Mouse (Mus musculus): ENCODE results near the gene Ninl. TPM values are rescaled to one million over a fixed set of nuclear protein-coding genes. Genes with fewer than 3 reads are reported as not detected.
A peak's percentile ranks its signal among the peaks of the same experiment; 100 is the strongest.

The Ninl gene
- polyA plus RNA-seq, 1 experiment = 0.40 TPM

GRCm38 (mm10) chr2:150904936-150905450 is 134.2 kb downstream of the Ninl start, which contains the start of gene Gins1:
Gene Gins1, plus strand, starts transcription at chr2:150905400.
- DNase-seq = no peak
- Histone ChIP-seq H3K36me3 (ENCODE audit: control insufficient read depth, insufficient read depth, low read length) (no peaks in the 10 kb centered on the region), H3K27ac (ENCODE audit: control insufficient read depth, insufficient read depth, low read length) (peak within 1 kb of the TSS; percentile 61), H3K4me1 (replicated peaks; ENCODE audit: control insufficient read depth, insufficient read depth, low read length) (peaks cover 7% of the 10 kb centered on the region), H3K4me3 (ENCODE audit: control insufficient read depth, insufficient read depth, low read length) (peak within 1 kb of the TSS; percentile 83), H3K27me3 (ENCODE audit: control insufficient read depth, insufficient read depth, low read length) (no peaks in the 10 kb centered on the region)
- TF ChIP-seq POLR2A (IDR thresholded peaks at IDR 0.05; ENCODE audit: control insufficient read depth, extremely low read depth, insufficient read depth, low read length, poor library complexity) (no peak), CTCF (IDR thresholded peaks at IDR 0.05; ENCODE audit: borderline replicate concordance, control insufficient read depth, extremely low read depth, insufficient read depth, low read length, poor library complexity) (no peak)
- 40% methylated on average over 9 of the region's 9 CpGs for WGBS

- H3K4me3 ChIP-seq (ENCODE audit: control insufficient read depth, insufficient read depth, low read length) = peak within 1 kb of the TSS; percentile 83
- DNase-seq = peak; percentile 98
- H3K27me3 ChIP-seq (ENCODE audit: control insufficient read depth, insufficient read depth, low read length) = no peaks in the 10 kb centered on the region
- under 1% methylated on average over 72 of the region's 72 CpGs for WGBS
- H3K27ac ChIP-seq (ENCODE audit: control insufficient read depth, insufficient read depth, low read length) = peak within 1 kb of the TSS; percentile 61
- H3K36me3 ChIP-seq (ENCODE audit: control insufficient read depth, insufficient read depth, low read length) = no peaks in the 10 kb centered on the region
- TF ChIP-seq CTCF (IDR thresholded peaks at IDR 0.05; ENCODE audit: borderline replicate concordance, control insufficient read depth, extremely low read depth, insufficient read depth, low read length, poor library complexity) = no peak
- peak; percentile 81 for TF ChIP-seq POLR2A (IDR thresholded peaks at IDR 0.05; ENCODE audit: control insufficient read depth, extremely low read depth, insufficient read depth, low read length, poor library complexity)
- peaks cover 7% of the 10 kb centered on the region for H3K4me1 ChIP-seq (replicated peaks; ENCODE audit: control insufficient read depth, insufficient read depth, low read length)
Measured at GRCm38 (mm10) chr2:150904272-150904935, 134.8 kb downstream of the Ninl start, which contains the start of gene Abhd12. Gene Abhd12, minus strand, starts transcription at chr2:150904741.

DNA sequence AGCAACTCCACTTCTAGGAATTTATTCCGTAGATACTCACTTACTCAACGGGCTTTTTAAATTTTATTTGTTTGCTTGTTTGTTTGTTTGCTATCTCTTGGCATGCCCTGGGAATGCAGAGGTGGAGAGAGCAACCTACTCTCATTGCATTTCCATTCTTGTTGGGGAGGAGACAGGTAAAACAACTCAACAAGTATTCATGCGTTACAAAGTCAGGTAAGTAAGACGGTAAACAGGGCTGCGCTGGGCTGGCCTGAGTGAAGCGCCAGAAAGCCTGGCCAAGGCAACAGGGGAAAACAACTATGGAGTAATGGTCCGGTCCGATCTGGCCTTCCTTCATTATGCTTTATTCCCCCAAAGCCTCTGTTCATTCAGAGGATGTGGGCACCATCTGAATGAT is 136.8 kb downstream of the Ninl start:
- Histone ChIP-seq H3K36me3 (ENCODE audit: control insufficient read depth, insufficient read depth, low read length) (no peaks in the 10 kb centered on the region), H3K27ac (ENCODE audit: control insufficient read depth, insufficient read depth, low read length) (no peak overlapping the region), H3K27me3 (ENCODE audit: control insufficient read depth, insufficient read depth, low read length) (no peaks in the 10 kb centered on the region), H3K4me3 (ENCODE audit: control insufficient read depth, insufficient read depth, low read length) (no peak overlapping the region), H3K4me1 (replicated peaks; ENCODE audit: control insufficient read depth, insufficient read depth, low read length) (peaks cover 7% of the 10 kb centered on the region)
- no peak for TF ChIP-seq POLR2A (IDR thresholded peaks at IDR 0.05; ENCODE audit: control insufficient read depth, extremely low read depth, insufficient read depth, low read length, poor library complexity)
- no peak for TF ChIP-seq CTCF (IDR thresholded peaks at IDR 0.05; ENCODE audit: borderline replicate concordance, control insufficient read depth, extremely low read depth, insufficient read depth, low read length, poor library complexity)
- WGBS = 95% methylated on average over 8 of the region's 8 CpGs
- no peak for DNase-seq

DNA sequence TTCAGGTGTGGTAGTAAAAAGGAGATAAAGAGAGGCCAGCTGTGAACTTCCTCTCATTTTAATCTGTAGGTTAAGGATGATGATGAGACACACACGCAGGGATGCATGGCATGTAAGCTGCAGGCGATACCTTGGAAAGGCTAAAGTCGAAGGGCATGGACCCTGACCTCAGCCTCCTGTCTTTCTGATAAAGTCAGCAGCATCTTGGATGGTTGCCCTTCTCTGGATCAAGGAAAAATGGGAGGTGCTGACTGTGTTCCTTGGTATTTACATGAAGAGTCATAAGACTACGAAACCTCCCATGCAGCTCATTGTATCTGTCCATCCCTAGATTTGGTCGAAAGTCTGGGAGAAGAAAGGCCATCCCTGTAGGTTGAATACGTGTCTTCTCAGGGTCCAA is 138.8 kb downstream of the Ninl start:
- H3K4me1 ChIP-seq (replicated peaks; ENCODE audit: control insufficient read depth, insufficient read depth, low read length) = peaks cover 7% of the 10 kb centered on the region
- no peak overlapping the region for H3K4me3 ChIP-seq (ENCODE audit: control insufficient read depth, insufficient read depth, low read length)
- H3K27ac ChIP-seq (ENCODE audit: control insufficient read depth, insufficient read depth, low read length) = no peak overlapping the region
- no peak for TF ChIP-seq CTCF (IDR thresholded peaks at IDR 0.05; ENCODE audit: borderline replicate concordance, control insufficient read depth, extremely low read depth, insufficient read depth, low read length, poor library complexity)
- TF ChIP-seq POLR2A (IDR thresholded peaks at IDR 0.05; ENCODE audit: control insufficient read depth, extremely low read depth, insufficient read depth, low read length, poor library complexity) = no peak
- no peak for DNase-seq
- H3K36me3 ChIP-seq (ENCODE audit: control insufficient read depth, insufficient read depth, low read length) = no peaks in the 10 kb centered on the region
- H3K27me3 ChIP-seq (ENCODE audit: control insufficient read depth, insufficient read depth, low read length) = no peaks in the 10 kb centered on the region
- WGBS = 96% methylated on average over 6 of the region's 6 CpGs

GRCm38 (mm10) chr2:150895691-150896252 is 143.4 kb downstream of the Ninl start:
- Histone ChIP-seq H3K36me3 (ENCODE audit: control insufficient read depth, insufficient read depth, low read length) (no peaks in the 10 kb centered on the region), H3K27ac (ENCODE audit: control insufficient read depth, insufficient read depth, low read length) (no peak overlapping the region), H3K4me3 (ENCODE audit: control insufficient read depth, insufficient read depth, low read length) (no peak overlapping the region), H3K4me1 (replicated peaks; ENCODE audit: control insufficient read depth, insufficient read depth, low read length) (no peaks in the 10 kb centered on the region), H3K27me3 (ENCODE audit: control insufficient read depth, insufficient read depth, low read length) (no peaks in the 10 kb centered on the region)
- no peak for DNase-seq
- TF ChIP-seq POLR2A (IDR thresholded peaks at IDR 0.05; ENCODE audit: control insufficient read depth, extremely low read depth, insufficient read depth, low read length, poor library complexity) (no peak), CTCF (IDR thresholded peaks at IDR 0.05; ENCODE audit: borderline replicate concordance, control insufficient read depth, extremely low read depth, insufficient read depth, low read length, poor library complexity) (no peak)
- WGBS = 87% methylated on average over 7 of the region's 7 CpGs

- no peak for DNase-seq
- Histone ChIP-seq H3K4me1 (replicated peaks; ENCODE audit: control insufficient read depth, insufficient read depth, low read length) (no peaks in the 10 kb centered on the region), H3K4me3 (ENCODE audit: control insufficient read depth, insufficient read depth, low read length) (no peak overlapping the region), H3K27me3 (ENCODE audit: control insufficient read depth, insufficient read depth, low read length) (no peaks in the 10 kb centered on the region), H3K27ac (ENCODE audit: control insufficient read depth, insufficient read depth, low read length) (no peak overlapping the region), H3K36me3 (ENCODE audit: control insufficient read depth, insufficient read depth, low read length) (no peaks in the 10 kb centered on the region)
- 81% methylated on average over 2 of the region's 2 CpGs for WGBS
- TF ChIP-seq POLR2A (IDR thresholded peaks at IDR 0.05; ENCODE audit: control insufficient read depth, extremely low read depth, insufficient read depth, low read length, poor library complexity) (no peak), CTCF (IDR thresholded peaks at IDR 0.05; ENCODE audit: borderline replicate concordance, control insufficient read depth, extremely low read depth, insufficient read depth, low read length, poor library complexity) (no peak)
Measured at GRCm38 (mm10) chr2:150894617-150895267, 144.4 kb downstream of the Ninl start.
